ENCODE assay signal across 12 mouse cellular contexts in genomic region chr5:110801036-110801624, GRCm38 (mm10). TPM values are rescaled to one million over a fixed set of nuclear protein-coding genes. Genes with fewer than 3 reads are reported as not detected.
DNase-seq lines count a peak whose midpoint lies in the region; ATAC-seq and TF ChIP-seq lines count a peak whose summit lies in the region.
"Had no signal": no experiment of that assay in that cellular context is flagged by ENCODE, and none has a peak within 500 bp of the region (broad histone marks: within the 10 kb centered on the region; RNA-seq: fewer than 3 reads in every experiment).

No protein-coding gene starts in this region.

- H3K9me3 ChIP-seq in heart, postnatal 0 days (replicated peaks; ENCODE audit: control insufficient read depth, low read length), result no peaks in the 10 kb centered on the region
- H3K9me3 ChIP-seq in liver, embryonic 13.5 days (replicated peaks), result no peaks in the 10 kb centered on the region
- H3K9me3 ChIP-seq in liver, embryonic 16.5 days (replicated peaks; ENCODE audit: control insufficient read depth, low read length), result no peaks in the 10 kb centered on the region
- H3K9me3 ChIP-seq: midbrain, embryonic 12.5 days had no signal

- H3K9ac ChIP-seq in heart, postnatal 0 days (replicated peaks; ENCODE audit: low read depth, low read length), result peak overlapping the region; percentile 28; the same call in 1 of the 2 replicates
- 0 out of 2 replicates have a peak overlapping the region, but pooled peaks have one; percentile 10 for H3K9ac ChIP-seq in liver, embryonic 13.5 days
- peak overlapping the region; percentile 25; the same call in 1 of the 2 replicates for H3K9ac ChIP-seq in liver, embryonic 16.5 days (ENCODE audit: low read depth, low read length)
- H3K9ac ChIP-seq: midbrain, embryonic 12.5 days had no signal

- DNase-seq in heart, postnatal 0 days (ENCODE audit: low spot score), result no peak
- DNase-seq in heart, postnatal 36 days, result no peak
- DNase-seq in liver, embryonic 13.5 days, result no peak
- no peak for DNase-seq in liver
- DNase-seq in cerebellum, postnatal 25 days, result peak; percentile 37 to 40
- no peak for DNase-seq in left cerebral cortex, adult 2 months (ENCODE audit: extremely low spot score in 1 of 2, low spot score in 2 of 2)
- no peak for DNase-seq in spleen, adult 18-20 months
- DNase-seq: adrenal gland, postnatal 14 days; kidney, adult 18-20 months; lung, postnatal 14 days had no signal

- H3K4me1 ChIP-seq in heart, postnatal 0 days (ENCODE audit: control insufficient read depth, insufficient read depth), result peaks cover 26% of the 10 kb centered on the region
- peaks cover 78% of the 10 kb centered on the region for H3K4me1 ChIP-seq in liver, embryonic 13.5 days (replicated peaks)
- H3K4me1 ChIP-seq in liver, embryonic 16.5 days (ENCODE audit: control insufficient read depth, low read depth, low read length), result peaks cover 55% of the 10 kb centered on the region

- 76% methylated on average over 3 of the region's 3 CpGs for WGBS in heart, postnatal 0 days
- WGBS in liver, embryonic 13.5 days (ENCODE audit: insufficient replicate concordance), result 77% methylated on average over 3 of the region's 3 CpGs
- 85% methylated on average over 3 of the region's 3 CpGs for WGBS in liver, embryonic 16.5 days (ENCODE audit: insufficient replicate concordance)

- ATAC-seq in heart, postnatal 0 days (ENCODE audit: insufficient read depth, low read depth), result no peak; the same call in 1 of the 2 replicates
- ATAC-seq in liver, embryonic 13.5 days (ENCODE audit: low read depth), result peak; percentile 16; the same call in 1 of the 2 replicates
- peak; percentile 37 for ATAC-seq in liver, embryonic 16.5 days (ENCODE audit: low read depth)

- no peak overlapping the region for H3K4me2 ChIP-seq in heart, postnatal 0 days (ENCODE audit: low read depth, low read length)
- H3K4me2 ChIP-seq in liver, embryonic 13.5 days, result no peak overlapping the region
- no peak overlapping the region for H3K4me2 ChIP-seq in liver, embryonic 16.5 days (ENCODE audit: low read depth, low read length)
- H3K4me2 ChIP-seq: midbrain, embryonic 12.5 days had no signal

- no peak overlapping the region for H3K4me3 ChIP-seq in heart, postnatal 0 days (ENCODE audit: low read depth, low read length)
- no peak overlapping the region for H3K4me3 ChIP-seq in liver, embryonic 13.5 days (replicated peaks)
- H3K4me3 ChIP-seq in liver, embryonic 16.5 days (ENCODE audit: low read depth, low read length), result no peak overlapping the region
- H3K4me3 ChIP-seq in left cerebral cortex, adult 2 months, result no peak overlapping the region
- H3K4me3 ChIP-seq: midbrain, embryonic 12.5 days had no signal

- intact Hi-C loops in heart, postnatal 36 days (cut with DNase I), result no loop called here
- intact Hi-C loops in left cerebral cortex, adult 2 months (cut with DNase I), result no loop called here

- TF ChIP-seq EP300 in heart, postnatal 0 days (IDR thresholded peaks at IDR 0.05; ENCODE audit: low read depth), result no peak

- H3K27ac ChIP-seq in heart, postnatal 0 days (ENCODE audit: low read depth), result no peak overlapping the region
- no peak overlapping the region for H3K27ac ChIP-seq in liver, embryonic 13.5 days
- H3K27ac ChIP-seq in liver, embryonic 16.5 days (ENCODE audit: low read length), result peak overlapping the region; percentile 56
- H3K27ac ChIP-seq in left cerebral cortex, adult 2 months, result no peak overlapping the region
- H3K27ac ChIP-seq: midbrain, embryonic 12.5 days had no signal

- H3K36me3 ChIP-seq in heart, postnatal 0 days (replicated peaks; ENCODE audit: control insufficient read depth, insufficient read depth, low read length), result peaks cover 39% of the 10 kb centered on the region
- peaks cover 67% of the 10 kb centered on the region for H3K36me3 ChIP-seq in liver, embryonic 13.5 days
- H3K36me3 ChIP-seq in liver, embryonic 16.5 days (ENCODE audit: control insufficient read depth, insufficient read depth), result peaks cover 42% of the 10 kb centered on the region

- no peak for TF ChIP-seq CTCF in heart, postnatal 0 days (IDR thresholded peaks at IDR 0.05; ENCODE audit: low read depth)
- no peak for TF ChIP-seq CTCF in left cerebral cortex, adult 2 months (IDR thresholded peaks at IDR 0.05)

- no peaks in the 10 kb centered on the region for H3K27me3 ChIP-seq in heart, postnatal 0 days (ENCODE audit: control insufficient read depth, insufficient read depth, low read length)
- H3K27me3 ChIP-seq in liver, embryonic 13.5 days, result no peaks in the 10 kb centered on the region
- no peaks in the 10 kb centered on the region for H3K27me3 ChIP-seq in liver, embryonic 16.5 days (ENCODE audit: control insufficient read depth, insufficient read depth, low read depth, low read length)
- H3K27me3 ChIP-seq: midbrain, embryonic 12.5 days had no signal

RNA-seq across cellular contexts. Expression of gene Ulk1, which starts 8.8 kb away (rescaled TPM):
- total RNA-seq in heart, postnatal 0 days (2014; rRNA removed; ENCODE audit: low replicate concordance), result 31.8 and 36.3 TPM in 2 replicates
- 9.8 TPM in 2 replicates for polyA plus RNA-seq in heart, postnatal 0 days (2015; fragmentation: Nextera tagmentation; extraction: Ambion mirVana)
- 10 to 100 TPM; 85.6 to 94.0 TPM for total RNA-seq in heart, postnatal 36 days (2021)
- 6.6 and 7.6 TPM in 2 replicates for polyA plus RNA-seq in liver, embryonic 13.5 days (2015; fragmentation: Nextera tagmentation; extraction: Ambion mirVana)
- polyA plus RNA-seq in liver, embryonic 16.5 days (2015; fragmentation: Nextera tagmentation; extraction: Ambion mirVana), result 12.5 and 13.7 TPM in 2 replicates
- 10 to 100 TPM; 75.4 to 80.4 TPM for total RNA-seq in left cerebral cortex, adult 2 months (2021)

RNA-seq across cellular contexts. Expression of gene Pus1, which starts 20.7 kb away (rescaled TPM):
- 21.2 and 23.7 TPM in 2 replicates for total RNA-seq in heart, postnatal 0 days (2014; rRNA removed; ENCODE audit: low replicate concordance)
- 20.5 and 23.4 TPM in 2 replicates for polyA plus RNA-seq in heart, postnatal 0 days (2015; fragmentation: Nextera tagmentation; extraction: Ambion mirVana)
- total RNA-seq in heart, postnatal 36 days (2021), result 10 to 100 TPM; 18.8 to 21.9 TPM
- 39.6 and 39.8 TPM in 2 replicates for polyA plus RNA-seq in liver, embryonic 13.5 days (2015; fragmentation: Nextera tagmentation; extraction: Ambion mirVana)
- polyA plus RNA-seq in liver, embryonic 16.5 days (2015; fragmentation: Nextera tagmentation; extraction: Ambion mirVana), result 24.5 and 24.6 TPM in 2 replicates
- total RNA-seq in left cerebral cortex, adult 2 months (2021), result 10 to 100 TPM; 21.9 to 24.0 TPM

RNA-seq across cellular contexts. Expression of gene Ep400, which starts 30.6 kb away (rescaled TPM):
- 21.9 and 43.1 TPM in 2 replicates for total RNA-seq in heart, postnatal 0 days (2014; rRNA removed; ENCODE audit: low replicate concordance)
- polyA plus RNA-seq in heart, postnatal 0 days (2015; fragmentation: Nextera tagmentation; extraction: Ambion mirVana), result 10.2 and 12.7 TPM in 2 replicates
- 10 to 100 TPM; 30.0 to 38.4 TPM for total RNA-seq in heart, postnatal 36 days (2021)
- polyA plus RNA-seq in liver, embryonic 13.5 days (2015; fragmentation: Nextera tagmentation; extraction: Ambion mirVana), result 15.7 and 19.1 TPM in 2 replicates
- 21.8 and 25.1 TPM in 2 replicates for polyA plus RNA-seq in liver, embryonic 16.5 days (2015; fragmentation: Nextera tagmentation; extraction: Ambion mirVana)
- 100 to 1,000 TPM; 106 to 114 TPM for total RNA-seq in left cerebral cortex, adult 2 months (2021)

RNA-seq across cellular contexts. Expression of gene Hscb, which starts 38.4 kb away (rescaled TPM):
- total RNA-seq in heart, postnatal 0 days (2014; rRNA removed; ENCODE audit: low replicate concordance), result 23.0 and 42.1 TPM in 2 replicates
- 23.6 and 26.5 TPM in 2 replicates for polyA plus RNA-seq in heart, postnatal 0 days (2015; fragmentation: Nextera tagmentation; extraction: Ambion mirVana)
- total RNA-seq in heart, postnatal 36 days (2021), result 10 to 100 TPM; 18.2 to 20.7 TPM
- 61.8 and 62.4 TPM in 2 replicates for polyA plus RNA-seq in liver, embryonic 13.5 days (2015; fragmentation: Nextera tagmentation; extraction: Ambion mirVana)
- polyA plus RNA-seq in liver, embryonic 16.5 days (2015; fragmentation: Nextera tagmentation; extraction: Ambion mirVana), result 58.5 and 59.1 TPM in 2 replicates
- total RNA-seq in left cerebral cortex, adult 2 months (2021), result 10 to 100 TPM in 1 of 2 experiments, 1 to 10 TPM in 1; 7.9 to 10.4 TPM

RNA-seq across cellular contexts. Expression of gene Chek2, which starts 38.6 kb away (rescaled TPM):
- 2.5 and 4.8 TPM in 2 replicates for total RNA-seq in heart, postnatal 0 days (2014; rRNA removed; ENCODE audit: low replicate concordance)
- 6.1 and 6.4 TPM in 2 replicates for polyA plus RNA-seq in heart, postnatal 0 days (2015; fragmentation: Nextera tagmentation; extraction: Ambion mirVana)
- 1 to 10 TPM; 3.3 to 3.4 TPM for total RNA-seq in heart, postnatal 36 days (2021)
- 40.2 and 42.0 TPM in 2 replicates for polyA plus RNA-seq in liver, embryonic 13.5 days (2015; fragmentation: Nextera tagmentation; extraction: Ambion mirVana)
- polyA plus RNA-seq in liver, embryonic 16.5 days (2015; fragmentation: Nextera tagmentation; extraction: Ambion mirVana), result 29.3 and 34.2 TPM in 2 replicates
- under 1 TPM; 0.59 to 0.91 TPM for total RNA-seq in left cerebral cortex, adult 2 months (2021)

Comparison
In these comparisons a context has a peak if more than half of its experiments do, and no peak if none do; other contexts are left out.
1. DNase-seq: peak in cerebellum, postnatal 25 days (2 of 2); none in heart, postnatal 0 days (single experiment), heart, postnatal 36 days (0 of 2), liver, embryonic 13.5 days (single experiment), liver (single experiment), left cerebral cortex, adult 2 months (0 of 2) and spleen, adult 18-20 months (0 of 2).
2. Peak in every context shown above with its lines, with median percentiles within 50 percentile points of each other: H3K9ac ChIP-seq.